Mouse (Mus musculus) left cerebral cortex, adult 11 months (tissue): ENCODE measurements around the gene Col19a1.

Experiments used
- DNase-seq: peaks from one replicate; pipeline ENCODE4 v3.0.0; 2022; ENCODE audit warnings: low spot score

Gene Col19a1

GRCm38 (mm10) chr1:24310193-24310592, 277.1 kb downstream of the Col19a1 start:
- DNase-seq = no peak

- no peak for DNase-seq
Measured at GRCm38 (mm10) chr1:24303077-24303476, 284.2 kb downstream of the Col19a1 start.

GRCm38 (mm10) chr1:24302674-24303073, 284.6 kb downstream of the Col19a1 start:
- peak; percentile 24 for DNase-seq

- no peak for DNase-seq
Measured at GRCm38 (mm10) chr1:24300700-24301099, 286.6 kb downstream of the Col19a1 start.

GRCm38 (mm10) chr1:24294979-24295942, 292.0 kb downstream of the Col19a1 start:
- DNase-seq = no peak

GRCm38 (mm10) chr1:24292515-24292914, 294.8 kb downstream of the Col19a1 start:
- DNase-seq = no peak

- no peak for DNase-seq
Measured at GRCm38 (mm10) chr1:24286360-24286759, 300.9 kb downstream of the Col19a1 start.

- no peak for DNase-seq
Measured at GRCm38 (mm10) chr1:24267022-24267421, 320.2 kb downstream of the Col19a1 start.

GRCm38 (mm10) chr1:24261181-24261580, 326.1 kb downstream of the Col19a1 start:
- DNase-seq = no peak

- no peak for DNase-seq
Measured at GRCm38 (mm10) chr1:24259419-24259818, 327.9 kb downstream of the Col19a1 start.

GRCm38 (mm10) chr1:24257961-24258360, 329.3 kb downstream of the Col19a1 start:
- DNase-seq = no peak

- DNase-seq = peak; percentile 45
Measured at GRCm38 (mm10) chr1:24249105-24249664, 338.1 kb downstream of the Col19a1 start.

- no peak for DNase-seq
Measured at GRCm38 (mm10) chr1:24248294-24249104, 338.8 kb downstream of the Col19a1 start.

- no peak for DNase-seq
Measured at GRCm38 (mm10) chr1:24245700-24246375, 341.4 kb downstream of the Col19a1 start.

- no peak for DNase-seq
Measured at GRCm38 (mm10) chr1:24244931-24245330, 342.3 kb downstream of the Col19a1 start.

GRCm38 (mm10) chr1:24240039-24240691, 347.1 kb downstream of the Col19a1 start:
- no peak for DNase-seq

- no peak for DNase-seq
Measured at GRCm38 (mm10) chr1:24236330-24236729, 350.9 kb downstream of the Col19a1 start.

GRCm38 (mm10) chr1:24231504-24232270, 355.6 kb downstream of the Col19a1 start:
- no peak for DNase-seq

GRCm38 (mm10) chr1:24230428-24230827, 356.8 kb downstream of the Col19a1 start:
- DNase-seq = no peak

GRCm38 (mm10) chr1:24229552-24229951, 357.7 kb downstream of the Col19a1 start:
- peak; percentile 32 for DNase-seq
